Mouse (Mus musculus) CD4-positive naive resting alpha-beta T cell, adult 76 days (primary cell): ENCODE data around the gene Mme. TPM values are rescaled to one million over a fixed set of nuclear protein-coding genes. Genes with fewer than 3 reads are reported as not detected.

Source experiments
- total RNA-seq: library from RNA; stranded (reverse); gene quantifications from one replicate; pipeline ENCODE4 v1.2.4, GENCODE M21; 2023

Mme gene
- total RNA-seq, result not detected

DNA sequence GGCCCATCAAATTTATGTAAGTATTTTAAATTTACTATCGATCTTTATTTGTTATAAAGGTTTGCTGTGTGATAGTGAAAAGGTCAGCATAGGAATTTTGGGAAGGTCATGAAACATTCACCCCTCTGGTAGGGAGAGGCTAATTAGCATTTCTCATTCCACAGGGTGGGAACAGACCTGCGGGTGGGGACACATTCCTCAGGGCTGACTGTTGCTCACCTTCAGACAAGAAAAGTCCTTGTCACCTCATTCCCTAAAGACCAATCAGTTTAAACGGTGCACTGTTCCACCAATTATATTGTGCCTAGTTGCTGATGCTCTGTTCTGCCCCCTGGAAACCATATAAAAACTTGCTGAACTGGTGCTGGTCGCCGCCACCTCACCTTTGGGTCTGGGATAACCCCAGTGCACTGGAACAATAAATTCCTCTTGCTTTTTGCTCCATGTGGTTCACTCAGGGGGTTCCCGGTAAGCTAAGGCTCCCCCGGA lies at the start of gene Mme:
Mme (plus strand) TSS at position 439 of the 489 bp plus-strand sequence.

Other genes starting within 250 kb of the Mme start
- not detected for gene Gm34302, start 242.3 kb downstream of the Mme start, total RNA-seq